Comparison of ENCODE assay signal across 8 mouse cellular contexts in genomic region chr10:128175996-128176755, GRCm38 (mm10). TPM values are rescaled to one million over a fixed set of nuclear protein-coding genes. Genes with fewer than 3 reads are reported as not detected.
DNase-seq lines count a peak whose midpoint lies in the region; ATAC-seq lines count a peak whose summit lies in the region.

No protein-coding gene starts in this region.

- H3K9me3 ChIP-seq in forebrain, embryonic 15.5 days: no peaks in the 10 kb centered on the region
- no peaks in the 10 kb centered on the region for H3K9me3 ChIP-seq in lung, embryonic 15.5 days

- under 1% methylated on average over 17 of the region's 17 CpGs for WGBS in forebrain, embryonic 15.5 days
- WGBS in lung, embryonic 15.5 days: 1% methylated on average over 17 of the region's 17 CpGs

- peak overlapping the region; percentile 52 for H3K4me3 ChIP-seq in forebrain, embryonic 15.5 days
- H3K4me3 ChIP-seq in lung, embryonic 15.5 days: peak overlapping the region; percentile 60

- H3K9ac ChIP-seq in forebrain, embryonic 15.5 days (replicated peaks): peak overlapping the region; percentile 56
- H3K9ac ChIP-seq in lung, embryonic 15.5 days: peak overlapping the region; percentile 62

- peak; percentile 93 for ATAC-seq in forebrain, embryonic 15.5 days (replicated peaks)
- peak; percentile 95 to 97 for ATAC-seq in hematopoietic stem cell, adult 5-6 weeks (replicated peaks in 1 of 2; ENCODE audit: insufficient read depth in 1 of 2, low FRiP score in 2 of 2, low TSS enrichment in 1 of 2, low read depth in 1 of 2, poor library complexity in 2 of 2, severe bottlenecking in 2 of 2)
- ATAC-seq in lung, embryonic 15.5 days (ENCODE audit: borderline replicate concordance, extremely low read depth, low FRiP score, low TSS enrichment): peak; percentile 90
- ATAC-seq in neutrophil, adult 5-6 weeks (ENCODE audit: extremely low read depth, insufficient number of reproducible peaks, low FRiP score, poor library complexity, severe bottlenecking): peak; percentile 98

- peak; percentile 72 for DNase-seq in MEL-GATA-1-ER (ENCODE audit: extremely low read depth, low read depth)
- peak; percentile 75 to 85 for DNase-seq in cerebellum, adult 18-20 months
- peak; percentile 29 to 76 for DNase-seq in layer of hippocampus, adult 18-20 months (ENCODE audit: low spot score in 2 of 2)
- DNase-seq in thymus, postnatal 0 days (ENCODE audit: low spot score): peak; percentile 82

- H3K4me2 ChIP-seq in forebrain, embryonic 15.5 days (replicated peaks): peak overlapping the region; percentile 64
- H3K4me2 ChIP-seq in lung, embryonic 15.5 days: peak overlapping the region; percentile 66

- peak overlapping the region; percentile 64 for H3K27ac ChIP-seq in forebrain, embryonic 15.5 days (replicated peaks)
- H3K27ac ChIP-seq in lung, embryonic 15.5 days: peak overlapping the region; percentile 95

- no peaks in the 10 kb centered on the region for H3K36me3 ChIP-seq in forebrain, embryonic 15.5 days
- H3K36me3 ChIP-seq in lung, embryonic 15.5 days: no peaks in the 10 kb centered on the region

- no peaks in the 10 kb centered on the region for H3K27me3 ChIP-seq in forebrain, embryonic 15.5 days
- H3K27me3 ChIP-seq in lung, embryonic 15.5 days: no peaks in the 10 kb centered on the region

- peaks cover 15% of the 10 kb centered on the region for H3K4me1 ChIP-seq in forebrain, embryonic 15.5 days
- peaks cover 26% of the 10 kb centered on the region for H3K4me1 ChIP-seq in lung, embryonic 15.5 days

RNA-seq across cellular contexts. Expression of gene Rbms2, which starts 3.9 kb away (rescaled TPM):
- 7.9 and 9.0 TPM in 2 replicates for polyA plus RNA-seq in forebrain, embryonic 15.5 days (2015; fragmentation: Nextera tagmentation; extraction: Ambion mirVana)
- total RNA-seq in hematopoietic stem cell, adult 5-6 weeks (2017): 6.9 and 9.3 TPM in 2 replicates
- 10 to 100 TPM; 12.9 to 15.3 TPM for total RNA-seq in layer of hippocampus, adult 18-20 months (2021)
- polyA plus RNA-seq in lung, embryonic 15.5 days (2015; fragmentation: Nextera tagmentation; extraction: Ambion mirVana): 32.2 and 34.9 TPM in 2 replicates
- total RNA-seq in neutrophil, adult 5-6 weeks (2017): 8.3 and 12.5 TPM in 2 replicates
- 14.1 and 17.3 TPM in 2 replicates for polyA plus RNA-seq in thymus, postnatal 0 days (2015; fragmentation: Nextera tagmentation; extraction: Ambion mirVana)

RNA-seq across cellular contexts. Expression of gene Gls2, which starts 18.1 kb away (rescaled TPM):
- 0.57 and 0.64 TPM in 2 replicates for polyA plus RNA-seq in forebrain, embryonic 15.5 days (2015; fragmentation: Nextera tagmentation; extraction: Ambion mirVana)
- total RNA-seq in hematopoietic stem cell, adult 5-6 weeks (2017): 0.38 and 0.79 TPM in 2 replicates
- 10 to 100 TPM; 19.6 to 19.7 TPM for total RNA-seq in layer of hippocampus, adult 18-20 months (2021)
- polyA plus RNA-seq in lung, embryonic 15.5 days (2015; fragmentation: Nextera tagmentation; extraction: Ambion mirVana): 2.1 and 2.2 TPM in 2 replicates
- total RNA-seq in neutrophil, adult 5-6 weeks (2017): not detected in 2 replicates
- 0.78 and 1.5 TPM in 2 replicates for polyA plus RNA-seq in thymus, postnatal 0 days (2015; fragmentation: Nextera tagmentation; extraction: Ambion mirVana)

RNA-seq across cellular contexts. Expression of gene Spryd4, which starts 35.4 kb away (rescaled TPM):
- 19.1 and 19.8 TPM in 2 replicates for polyA plus RNA-seq in forebrain, embryonic 15.5 days (2015; fragmentation: Nextera tagmentation; extraction: Ambion mirVana)
- 10.3 and 11.9 TPM in 2 replicates for total RNA-seq in hematopoietic stem cell, adult 5-6 weeks (2017)
- 10 to 100 TPM; 10.1 to 10.2 TPM for total RNA-seq in layer of hippocampus, adult 18-20 months (2021)
- polyA plus RNA-seq in lung, embryonic 15.5 days (2015; fragmentation: Nextera tagmentation; extraction: Ambion mirVana): 27.0 and 27.4 TPM in 2 replicates
- 4.4 TPM in 2 replicates for total RNA-seq in neutrophil, adult 5-6 weeks (2017)
- polyA plus RNA-seq in thymus, postnatal 0 days (2015; fragmentation: Nextera tagmentation; extraction: Ambion mirVana): 15.4 and 17.1 TPM in 2 replicates

RNA-seq across cellular contexts. Expression of gene Mip, which starts 49.5 kb away (rescaled TPM):
- 0.19 TPM in 1 of 2 replicates, not detected in the other for polyA plus RNA-seq in forebrain, embryonic 15.5 days (2015; fragmentation: Nextera tagmentation; extraction: Ambion mirVana)
- total RNA-seq in hematopoietic stem cell, adult 5-6 weeks (2017): 0.69 TPM in 1 of 2 replicates, not detected in the other
- total RNA-seq in layer of hippocampus, adult 18-20 months (2021): not detected
- polyA plus RNA-seq in lung, embryonic 15.5 days (2015; fragmentation: Nextera tagmentation; extraction: Ambion mirVana): not detected in 2 replicates
- total RNA-seq in neutrophil, adult 5-6 weeks (2017): 0.49 TPM in 1 of 2 replicates, not detected in the other
- 0.06 TPM in 1 of 2 replicates, not detected in the other for polyA plus RNA-seq in thymus, postnatal 0 days (2015; fragmentation: Nextera tagmentation; extraction: Ambion mirVana)

RNA-seq across cellular contexts. Expression of gene Timeless, which starts 55.7 kb away (rescaled TPM):
- 32.0 and 35.8 TPM in 2 replicates for polyA plus RNA-seq in forebrain, embryonic 15.5 days (2015; fragmentation: Nextera tagmentation; extraction: Ambion mirVana)
- 52.8 and 60.3 TPM in 2 replicates for total RNA-seq in hematopoietic stem cell, adult 5-6 weeks (2017)
- 1 to 10 TPM; 4.1 to 4.6 TPM for total RNA-seq in layer of hippocampus, adult 18-20 months (2021)
- 61.4 and 63.1 TPM in 2 replicates for polyA plus RNA-seq in lung, embryonic 15.5 days (2015; fragmentation: Nextera tagmentation; extraction: Ambion mirVana)
- total RNA-seq in neutrophil, adult 5-6 weeks (2017): 13.6 and 17.5 TPM in 2 replicates
- 51.7 and 59.7 TPM in 2 replicates for polyA plus RNA-seq in thymus, postnatal 0 days (2015; fragmentation: Nextera tagmentation; extraction: Ambion mirVana)

Comparison
In these comparisons a context has a peak if more than half of its experiments do, and no peak if none do; other contexts are left out.
1. Peak in every context shown above with its lines: DNase-seq, ATAC-seq, H3K4me3 ChIP-seq and H3K27ac ChIP-seq.
2. RNA of gene Gls2, which starts 18.1 kb away (total RNA-seq): 19.6 to 19.7 TPM in layer of hippocampus, adult 18-20 months; 0.38 to 0.79 TPM in hematopoietic stem cell, adult 5-6 weeks and not detected in neutrophil, adult 5-6 weeks; every median in the first group is over 10 times any median in the second.